Mouse (Mus musculus): Measurements from ENCODE around the gene Ginm1. TPM values are rescaled to one million over a fixed set of nuclear protein-coding genes. Genes with fewer than 3 reads are reported as not detected.
A peak's percentile ranks its signal among the peaks of the same experiment; 100 is the strongest.

Ginm1 gene
- 32.5 and 33.1 TPM in 2 replicates for polyA plus RNA-seq (2016; fragmentation: Nextera tagmentation; extraction: Ambion mirVana)

- peaks cover 31% of the 10 kb centered on the region for H3K4me1 ChIP-seq
- H3K9ac ChIP-seq: peak within 1 kb of the TSS; percentile 90
- WGBS (ENCODE audit: insufficient replicate concordance): under 1% methylated on average over 52 of the region's 52 CpGs
- H3K36me3 ChIP-seq: peaks cover 50% of the 10 kb centered on the region
- H3K27ac ChIP-seq: peak within 1 kb of the TSS; percentile 79
- H3K27me3 ChIP-seq (replicated peaks): no peaks in the 10 kb centered on the region
- ATAC-seq: peak; percentile 92
- no peaks in the 10 kb centered on the region for H3K9me3 ChIP-seq (replicated peaks)
- peak within 1 kb of the TSS; percentile 89 for H3K4me2 ChIP-seq
- peak within 1 kb of the TSS; percentile 97 for H3K4me3 ChIP-seq
Observed at GRCm38 (mm10) chr10:7792751-7793385, at the start of gene Ginm1, which contains the start of gene Ppil4. Ginm1 (minus strand) TSS chr10:7792824. Ppil4 (plus strand) TSS chr10:7792891.

GRCm38 (mm10) chr10:7841571-7842080 is 49.0 kb upstream of the Ginm1 start:
- no peak for ATAC-seq
- Histone ChIP-seq H3K4me1 (peaks cover 9% of the 10 kb centered on the region; the same call in 1 of the 2 replicates), H3K27me3 (replicated peaks) (peaks cover 16% of the 10 kb centered on the region; the same call in 1 of the 2 replicates), H3K4me3 (no peak overlapping the region), H3K36me3 (no peaks in the 10 kb centered on the region), H3K4me2 (peak overlapping the region; percentile 31), H3K9ac (no peak overlapping the region), H3K9me3 (replicated peaks) (no peaks in the 10 kb centered on the region), H3K27ac (no peak overlapping the region)
- WGBS (ENCODE audit: insufficient replicate concordance): 9% methylated on average over 14 of the region's 14 CpGs

- Histone ChIP-seq H3K4me2 (no peak overlapping the region), H3K27ac (no peak overlapping the region), H3K9me3 (replicated peaks) (no peaks in the 10 kb centered on the region), H3K4me1 (peaks cover 9% of the 10 kb centered on the region; the same call in 1 of the 2 replicates), H3K36me3 (no peaks in the 10 kb centered on the region), H3K27me3 (replicated peaks) (peaks cover 16% of the 10 kb centered on the region; the same call in 1 of the 2 replicates), H3K9ac (no peak overlapping the region), H3K4me3 (no peak overlapping the region)
- WGBS (ENCODE audit: insufficient replicate concordance): 57% methylated on average over 3 of the region's 3 CpGs
- ATAC-seq: no peak
Observed at GRCm38 (mm10) chr10:7840785-7841184, 48.2 kb upstream of the Ginm1 start.

GRCm38 (mm10) chr10:7840353-7840733 is 47.7 kb upstream of the Ginm1 start:
- Histone ChIP-seq H3K9me3 (replicated peaks) (no peaks in the 10 kb centered on the region), H3K9ac (no peak overlapping the region), H3K36me3 (no peaks in the 10 kb centered on the region), H3K4me3 (no peak overlapping the region), H3K27ac (no peak overlapping the region), H3K4me1 (peaks cover 9% of the 10 kb centered on the region; the same call in 1 of the 2 replicates), H3K27me3 (replicated peaks) (peaks cover 16% of the 10 kb centered on the region; the same call in 1 of the 2 replicates), H3K4me2 (no peak overlapping the region)
- 58% methylated on average over 2 of the region's 2 CpGs for WGBS (ENCODE audit: insufficient replicate concordance)
- no peak for ATAC-seq

- H3K4me1 ChIP-seq: peaks cover 9% of the 10 kb centered on the region; the same call in 1 of the 2 replicates
- H3K4me3 ChIP-seq: no peak overlapping the region
Observed at GRCm38 (mm10) chr10:7839551-7840352, 47.1 kb upstream of the Ginm1 start.

GRCm38 (mm10) chr10:7838874-7839421 is 46.3 kb upstream of the Ginm1 start:
- Histone ChIP-seq H3K27ac (no peak overlapping the region), H3K9ac (no peak overlapping the region), H3K9me3 (replicated peaks) (no peaks in the 10 kb centered on the region), H3K4me2 (no peak overlapping the region), H3K27me3 (replicated peaks) (peaks cover 18% of the 10 kb centered on the region; the same call in 1 of the 2 replicates), H3K4me1 (peaks cover 9% of the 10 kb centered on the region; the same call in 1 of the 2 replicates), H3K36me3 (no peaks in the 10 kb centered on the region), H3K4me3 (no peak overlapping the region)
- WGBS (ENCODE audit: insufficient replicate concordance): 67% methylated on average over 5 of the region's 5 CpGs
- no peak for ATAC-seq

More at GRCm38 (mm10) chr10:7839551-7840352, 47.1 kb upstream of the Ginm1 start:
- no peak overlapping the region for H3K4me2 ChIP-seq
- no peaks in the 10 kb centered on the region for H3K36me3 ChIP-seq
- H3K9me3 ChIP-seq (replicated peaks): no peaks in the 10 kb centered on the region
- H3K27ac ChIP-seq: no peak overlapping the region
- H3K27me3 ChIP-seq (replicated peaks): peaks cover 16% of the 10 kb centered on the region; the same call in 1 of the 2 replicates
- H3K9ac ChIP-seq: no peak overlapping the region
- 62% methylated on average over 22 of the region's 22 CpGs for WGBS (ENCODE audit: insufficient replicate concordance)
- no peak for ATAC-seq

- Histone ChIP-seq H3K9me3 (replicated peaks) (no peaks in the 10 kb centered on the region), H3K4me2 (no peak overlapping the region), H3K9ac (no peak overlapping the region), H3K4me3 (no peak overlapping the region), H3K27me3 (replicated peaks) (peaks cover 21% of the 10 kb centered on the region; the same call in 1 of the 2 replicates), H3K27ac (no peak overlapping the region), H3K36me3 (no peaks in the 10 kb centered on the region), H3K4me1 (peaks cover 9% of the 10 kb centered on the region; the same call in 1 of the 2 replicates)
- ATAC-seq: no peak
- 82% methylated on average over 8 of the region's 8 CpGs for WGBS (ENCODE audit: insufficient replicate concordance)
Observed at GRCm38 (mm10) chr10:7838036-7838435, 45.4 kb upstream of the Ginm1 start.

- no peak for ATAC-seq
- Histone ChIP-seq H3K4me3 (no peak overlapping the region), H3K4me2 (no peak overlapping the region), H3K36me3 (no peaks in the 10 kb centered on the region), H3K27ac (no peak overlapping the region), H3K9me3 (replicated peaks) (no peaks in the 10 kb centered on the region), H3K9ac (no peak overlapping the region), H3K4me1 (peaks cover 11% of the 10 kb centered on the region; the same call in 1 of the 2 replicates), H3K27me3 (replicated peaks) (peaks cover 18% of the 10 kb centered on the region; the same call in 1 of the 2 replicates)
- WGBS (ENCODE audit: insufficient replicate concordance): 75% methylated on average over 8 of the region's 8 CpGs
Observed at GRCm38 (mm10) chr10:7837446-7837845, 44.8 kb upstream of the Ginm1 start.

- Histone ChIP-seq H3K4me2 (no peak overlapping the region), H3K4me3 (no peak overlapping the region), H3K9ac (no peak overlapping the region), H3K36me3 (no peaks in the 10 kb centered on the region), H3K27ac (no peak overlapping the region), H3K4me1 (peaks cover 15% of the 10 kb centered on the region; the same call in 1 of the 2 replicates), H3K27me3 (replicated peaks) (peaks cover 19% of the 10 kb centered on the region; the same call in 1 of the 2 replicates), H3K9me3 (replicated peaks) (no peaks in the 10 kb centered on the region)
- WGBS (ENCODE audit: insufficient replicate concordance): 64% methylated on average over 2 of the region's 2 CpGs
- ATAC-seq: no peak
Observed at GRCm38 (mm10) chr10:7836902-7837301, 44.3 kb upstream of the Ginm1 start.

- WGBS (ENCODE audit: insufficient replicate concordance): 64% methylated on average over 10 of the region's 10 CpGs
- Histone ChIP-seq H3K27ac (no peak overlapping the region), H3K9ac (no peak overlapping the region), H3K4me3 (no peak overlapping the region), H3K27me3 (replicated peaks) (peaks cover 14% of the 10 kb centered on the region; the same call in 1 of the 2 replicates), H3K36me3 (no peaks in the 10 kb centered on the region), H3K4me2 (no peak overlapping the region), H3K9me3 (replicated peaks) (no peaks in the 10 kb centered on the region), H3K4me1 (peaks cover 6% of the 10 kb centered on the region; the same call in 1 of the 2 replicates)
- ATAC-seq: no peak
Observed at GRCm38 (mm10) chr10:7834671-7835225, 42.1 kb upstream of the Ginm1 start.

All from liver, embryonic 12.5 days (tissue).